Mouse (Mus musculus): Measurements from ENCODE around the gene Clec11a. TPM values are rescaled to one million over a fixed set of nuclear protein-coding genes. Genes with fewer than 3 reads are reported as not detected.

Clec11a gene
- polyA plus RNA-seq, 1 experiment, result 2.4 TPM

DNA sequence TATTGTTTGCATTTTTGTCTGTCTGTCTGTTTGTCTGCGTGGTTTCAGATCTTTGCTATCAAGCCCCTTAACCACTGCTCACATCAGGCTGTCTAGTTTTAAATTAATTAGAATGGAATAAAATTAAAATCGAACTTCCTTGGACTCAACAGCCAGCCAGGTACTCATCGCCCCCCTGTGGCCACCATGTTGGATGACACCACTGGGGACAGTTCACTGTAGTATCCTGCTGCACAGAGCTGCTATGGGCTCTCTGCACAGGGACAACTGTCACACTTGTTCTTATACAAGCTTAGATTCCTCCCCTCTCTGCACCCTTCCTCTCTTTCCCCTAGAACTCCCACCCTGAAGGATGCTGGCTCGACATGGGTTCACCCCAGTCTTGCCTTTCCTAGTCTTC is 11.2 kb upstream of the Clec11a start:
- 33% methylated on average over 4 of the region's 4 CpGs for WGBS
- H3K4me1 ChIP-seq (ENCODE audit: control insufficient read depth, insufficient read depth, low read length), result peaks cover 9% of the 10 kb centered on the region; the same call in 1 of the 2 replicates
- TF ChIP-seq POLR2A (IDR thresholded peaks at IDR 0.05; ENCODE audit: borderline replicate concordance, insufficient read depth, low read length) (no peak), CTCF (IDR thresholded peaks at IDR 0.05; ENCODE audit: borderline replicate concordance, insufficient read depth, low read depth, low read length) (peak; percentile 71)
- H3K27ac ChIP-seq (ENCODE audit: insufficient read depth, low read length), result no peak overlapping the region
- no peak overlapping the region for H3K4me3 ChIP-seq (replicated peaks; ENCODE audit: insufficient read depth, low read depth, low read length)
- no peaks in the 10 kb centered on the region for H3K27me3 ChIP-seq (ENCODE audit: control insufficient read depth, insufficient read depth, low read length)
- DNase-seq, result peak in 1 of 2 experiments; percentile 55

DNA sequence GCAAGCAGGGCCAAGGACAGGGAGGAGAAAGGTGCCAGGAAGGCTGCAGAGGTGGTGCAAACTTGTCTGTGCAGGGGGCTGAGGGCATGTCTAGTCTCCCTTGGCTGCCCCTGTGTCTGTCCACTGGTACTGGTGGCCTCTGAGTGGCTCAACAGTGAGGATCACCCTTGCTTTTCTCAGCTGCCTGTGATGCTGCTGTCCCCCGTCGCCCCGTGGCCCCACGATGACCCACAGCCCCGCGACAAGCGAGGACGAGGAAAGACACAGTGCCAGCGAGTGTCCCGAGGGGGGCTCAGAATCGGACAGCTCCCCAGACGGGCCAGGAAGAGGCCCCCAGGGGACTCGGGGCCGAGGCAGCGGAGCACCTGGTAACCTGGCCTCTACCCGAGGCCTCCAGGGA is 5.8 kb upstream of the Clec11a start:
- WGBS, result 67% methylated on average over 16 of the region's 16 CpGs
- H3K27ac ChIP-seq (ENCODE audit: insufficient read depth, low read length), result no peak overlapping the region
- DNase-seq, result no peak
- H3K4me1 ChIP-seq (ENCODE audit: control insufficient read depth, insufficient read depth, low read length), result peaks cover 6% of the 10 kb centered on the region; the same call in 1 of the 2 replicates
- no peaks in the 10 kb centered on the region for H3K27me3 ChIP-seq (ENCODE audit: control insufficient read depth, insufficient read depth, low read length)
- H3K4me3 ChIP-seq (replicated peaks; ENCODE audit: insufficient read depth, low read depth, low read length), result no peak overlapping the region
- TF ChIP-seq POLR2A (IDR thresholded peaks at IDR 0.05; ENCODE audit: borderline replicate concordance, insufficient read depth, low read length) (no peak), CTCF (IDR thresholded peaks at IDR 0.05; ENCODE audit: borderline replicate concordance, insufficient read depth, low read depth, low read length) (no peak)

DNA sequence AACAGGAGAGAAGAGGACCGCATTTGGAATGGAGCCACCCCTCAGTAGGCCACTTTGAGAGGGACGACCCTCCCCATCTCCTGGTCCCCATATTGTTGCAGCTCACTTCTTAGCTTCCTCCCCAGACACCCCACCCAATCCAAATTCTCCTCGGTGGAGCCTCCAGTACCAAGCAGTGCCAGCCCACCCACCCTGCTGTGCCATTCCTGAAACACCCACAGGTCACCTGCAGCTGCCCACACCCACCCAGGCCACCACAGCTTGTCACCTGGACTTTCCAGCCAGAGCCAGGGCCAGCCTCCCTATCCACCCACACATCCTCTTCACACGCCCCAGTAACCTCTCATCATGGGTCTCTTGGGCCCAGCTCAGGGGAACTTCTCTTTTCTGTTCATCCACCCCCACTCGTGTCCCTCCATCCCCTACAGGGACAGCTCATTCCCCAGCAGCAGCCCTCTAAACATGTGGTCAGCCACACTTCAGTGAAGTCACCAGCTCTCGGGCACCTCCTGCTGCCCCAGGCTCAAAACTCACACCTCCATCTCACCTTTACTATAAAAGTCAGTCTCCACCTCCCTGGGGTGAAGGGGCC is 5.1 kb upstream of the Clec11a start:
- no peak overlapping the region for H3K4me3 ChIP-seq (replicated peaks; ENCODE audit: insufficient read depth, low read depth, low read length)
- 14% methylated on average over 6 of the region's 6 CpGs for WGBS
- peak; percentile 27; the same call in 1 of the 2 replicates for TF ChIP-seq CTCF (IDR thresholded peaks at IDR 0.05; ENCODE audit: borderline replicate concordance, insufficient read depth, low read depth, low read length)
- no peak for TF ChIP-seq POLR2A (IDR thresholded peaks at IDR 0.05; ENCODE audit: borderline replicate concordance, insufficient read depth, low read length)
- H3K27me3 ChIP-seq (ENCODE audit: control insufficient read depth, insufficient read depth, low read length), result no peaks in the 10 kb centered on the region
- no peak overlapping the region for H3K27ac ChIP-seq (ENCODE audit: insufficient read depth, low read length)
- peaks cover 6% of the 10 kb centered on the region; the same call in 1 of the 2 replicates for H3K4me1 ChIP-seq (ENCODE audit: control insufficient read depth, insufficient read depth, low read length)
- peak; percentile 49 to 50 for DNase-seq

DNA sequence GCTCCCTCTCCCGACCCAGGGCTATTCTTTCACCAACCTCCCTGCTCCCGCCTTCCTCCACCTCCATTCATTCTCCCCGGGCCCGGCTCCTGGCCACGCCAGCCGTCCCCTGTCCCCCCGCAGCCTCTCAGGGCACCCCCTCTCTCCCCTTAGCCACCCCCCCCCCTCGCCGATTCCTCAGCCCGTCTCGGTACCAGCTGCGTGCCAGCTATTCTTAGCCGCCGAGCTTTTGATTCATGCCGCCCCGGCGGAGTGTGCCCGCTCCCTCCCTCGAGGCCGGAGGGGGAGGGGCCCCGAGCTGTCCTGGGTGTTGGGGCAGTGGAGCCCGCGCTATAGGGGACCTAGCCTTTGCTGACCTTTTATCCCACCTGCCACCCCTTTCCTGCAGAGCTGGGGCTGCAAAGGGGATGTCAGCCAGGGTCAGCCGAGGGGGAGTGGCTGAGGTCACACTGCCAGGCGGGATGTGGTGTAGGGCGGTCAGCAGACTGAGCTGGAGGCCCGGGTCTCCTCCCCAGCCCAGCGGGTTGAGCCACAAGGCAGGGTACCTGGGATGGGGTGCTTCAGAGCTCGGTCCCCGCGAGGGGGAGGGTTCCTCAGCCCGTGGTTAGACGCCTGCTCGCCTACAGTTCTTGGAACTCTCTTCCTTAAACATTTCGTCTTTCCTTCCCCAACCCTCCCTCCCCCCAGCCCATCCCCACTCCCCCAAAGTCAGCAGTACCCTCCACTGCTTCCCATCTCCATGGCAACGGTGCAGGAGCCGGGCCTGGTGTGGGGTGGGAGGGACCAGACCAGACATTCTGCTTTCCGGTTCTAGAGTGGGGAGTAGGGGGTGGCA is 4.4 kb upstream of the Clec11a start:
- 4% methylated on average over 38 of the region's 38 CpGs for WGBS
- TF ChIP-seq CTCF (IDR thresholded peaks at IDR 0.05; ENCODE audit: borderline replicate concordance, insufficient read depth, low read depth, low read length) (no peak), POLR2A (IDR thresholded peaks at IDR 0.05; ENCODE audit: borderline replicate concordance, insufficient read depth, low read length) (no peak)
- peak; percentile 55 to 59 for DNase-seq
- Histone ChIP-seq H3K27me3 (ENCODE audit: control insufficient read depth, insufficient read depth, low read length) (no peaks in the 10 kb centered on the region), H3K4me1 (ENCODE audit: control insufficient read depth, insufficient read depth, low read length) (peaks cover 6% of the 10 kb centered on the region; the same call in 1 of the 2 replicates), H3K4me3 (replicated peaks; ENCODE audit: insufficient read depth, low read depth, low read length) (peak overlapping the region; percentile 69), H3K27ac (ENCODE audit: insufficient read depth, low read length) (no peak overlapping the region)

DNA sequence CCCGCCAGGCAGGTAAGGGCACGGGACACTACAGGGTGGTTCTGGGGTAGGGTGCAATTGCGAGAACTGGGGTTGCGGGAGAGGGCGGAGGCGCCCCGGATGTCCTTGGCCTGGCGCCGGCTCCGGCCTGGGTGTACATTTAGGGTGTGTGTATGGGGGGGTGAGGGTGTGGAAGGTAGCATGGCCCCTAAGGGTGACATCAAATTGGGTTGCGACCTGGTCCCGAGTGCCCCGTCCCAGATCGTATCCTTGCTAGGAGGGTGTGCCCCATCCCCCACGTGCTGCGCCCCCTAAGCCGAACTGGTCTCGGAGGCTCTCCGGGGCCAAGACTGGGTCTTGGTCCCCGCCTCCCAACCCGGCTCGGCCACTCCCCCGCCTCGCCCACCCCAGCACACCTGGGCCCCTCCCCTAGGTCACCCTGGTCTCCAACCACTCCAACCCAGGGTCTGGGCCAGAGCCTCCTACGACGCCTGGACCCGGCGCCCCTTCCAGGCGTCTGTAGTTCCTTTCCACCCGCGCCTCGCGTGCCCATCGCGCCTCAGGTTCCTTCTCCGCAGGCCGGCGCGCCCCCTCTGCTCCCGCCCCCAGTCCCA is 3.7 kb upstream of the Clec11a start:
- TF ChIP-seq POLR2A (IDR thresholded peaks at IDR 0.05; ENCODE audit: borderline replicate concordance, insufficient read depth, low read length) (no peak), CTCF (IDR thresholded peaks at IDR 0.05; ENCODE audit: borderline replicate concordance, insufficient read depth, low read depth, low read length) (no peak)
- H3K27ac ChIP-seq (ENCODE audit: insufficient read depth, low read length), result 0 out of 2 replicates have a peak overlapping the region, but pooled peaks have one; percentile 24
- H3K4me1 ChIP-seq (ENCODE audit: control insufficient read depth, insufficient read depth, low read length), result peaks cover 9% of the 10 kb centered on the region; the same call in 1 of the 2 replicates
- DNase-seq, result peak; percentile 38 to 50
- WGBS, result 1% methylated on average over 40 of the region's 40 CpGs
- no peaks in the 10 kb centered on the region for H3K27me3 ChIP-seq (ENCODE audit: control insufficient read depth, insufficient read depth, low read length)
- H3K4me3 ChIP-seq (replicated peaks; ENCODE audit: insufficient read depth, low read depth, low read length), result peak overlapping the region; percentile 69

DNA sequence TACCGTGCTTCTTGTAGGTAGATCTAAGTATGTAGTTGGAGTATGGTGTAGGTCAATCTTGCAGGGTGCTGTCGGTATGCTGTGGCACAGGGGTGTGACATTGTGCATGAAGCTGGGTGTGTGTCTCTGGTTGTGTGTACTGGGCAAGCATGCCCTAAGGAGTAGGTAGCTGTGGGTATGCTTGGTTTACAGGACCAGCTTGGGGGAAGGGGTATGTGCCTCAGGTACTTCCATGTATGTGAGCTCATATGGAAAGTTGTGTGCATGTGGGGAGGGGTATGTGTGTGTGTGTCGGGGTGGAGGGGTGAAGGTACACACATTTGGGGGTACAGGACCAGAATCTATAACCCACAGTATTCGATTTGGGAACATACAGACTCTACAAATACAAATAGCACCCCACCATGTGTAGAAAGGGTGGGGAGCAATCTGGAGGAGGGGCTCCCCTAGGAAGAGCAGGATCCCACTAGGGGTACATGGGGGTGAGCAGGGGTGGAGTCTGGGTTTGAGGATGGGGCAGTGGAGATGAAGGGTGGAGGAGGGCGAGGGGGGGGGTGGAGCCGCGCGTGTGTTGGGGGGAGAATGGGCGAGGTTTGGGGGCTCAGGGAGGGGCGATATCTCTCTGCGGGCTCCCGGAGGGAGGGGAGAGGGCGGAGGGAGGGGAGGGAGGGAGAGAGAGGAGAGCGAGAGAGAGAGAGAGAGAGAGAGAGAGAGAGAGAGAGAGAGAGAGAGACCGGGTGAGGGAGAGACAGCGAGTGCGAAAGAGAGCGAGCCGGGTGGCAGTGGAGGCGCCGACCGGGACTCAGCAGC is 3.0 kb upstream of the Clec11a start, which contains the start of gene Shank1:
TSS of gene Shank1 (plus strand) at position 779 of the 810 bp plus-strand sequence.
- WGBS, result 22% methylated on average over 13 of the region's 22 CpGs
- TF ChIP-seq POLR2A (IDR thresholded peaks at IDR 0.05; ENCODE audit: borderline replicate concordance, insufficient read depth, low read length), result no peak
- TF ChIP-seq CTCF (IDR thresholded peaks at IDR 0.05; ENCODE audit: borderline replicate concordance, insufficient read depth, low read depth, low read length), result no peak
- no peak for DNase-seq
- H3K4me3 ChIP-seq (replicated peaks; ENCODE audit: insufficient read depth, low read depth, low read length), result peak within 1 kb of the TSS; percentile 69
- H3K27me3 ChIP-seq (ENCODE audit: control insufficient read depth, insufficient read depth, low read length), result no peaks in the 10 kb centered on the region
- peaks cover 9% of the 10 kb centered on the region; the same call in 1 of the 2 replicates for H3K4me1 ChIP-seq (ENCODE audit: control insufficient read depth, insufficient read depth, low read length)
- 0 out of 2 replicates have a peak within 1 kb of the TSS, but pooled peaks have one; percentile 24 for H3K27ac ChIP-seq (ENCODE audit: insufficient read depth, low read length)
